Mouse (Mus musculus): ENCODE measurements at regions not wholly inside any gene's neighbourhood (a gene's known extent, or its start where the extent isn't known, plus 50 kb on each side); places are given as distances from the start of the nearest gene placed in this dataset.
A peak's percentile ranks its signal among the peaks of the same experiment; 100 is the strongest.

DNA sequence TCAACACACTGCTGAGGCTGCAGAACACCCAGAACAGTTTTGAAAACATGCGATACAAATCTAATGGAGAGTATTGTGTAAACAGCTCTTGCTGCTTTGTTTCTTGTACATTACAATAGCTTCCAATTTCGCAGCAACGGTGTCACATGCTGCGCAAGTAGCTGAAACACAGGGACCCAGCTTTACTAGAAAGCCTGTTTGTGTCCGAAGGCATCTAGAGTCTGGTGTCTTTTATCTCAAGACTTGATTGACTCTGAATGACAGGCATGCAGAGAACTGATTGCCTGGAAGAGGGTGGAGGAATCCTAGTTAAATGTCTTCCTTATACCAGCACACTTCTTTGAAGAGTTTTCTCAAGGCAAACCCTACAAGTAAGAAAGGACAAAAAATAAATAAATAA lies 66.1 kb upstream of the Fgf10 start:
- no peak for DNase-seq (ENCODE audit: low read depth)

DNA sequence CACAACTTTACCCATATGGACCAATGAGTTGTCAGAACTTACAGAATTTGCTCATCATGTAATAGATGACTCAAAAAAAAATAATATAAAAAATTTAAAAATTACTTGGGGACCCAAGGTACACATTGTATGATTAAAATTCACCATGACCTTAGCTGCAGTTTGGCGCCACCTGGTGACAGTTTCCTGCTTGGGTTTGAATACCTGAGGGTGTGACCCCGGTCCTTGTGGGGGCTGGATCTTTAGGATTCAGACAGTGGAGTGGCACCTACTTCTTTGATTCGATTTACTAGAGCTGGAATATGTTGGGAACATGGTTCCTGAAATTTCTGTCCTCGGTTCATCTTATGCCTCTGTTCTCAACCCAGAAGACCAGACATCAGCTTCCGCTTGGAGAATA lies 72.7 kb upstream of the Fgf10 start:
- DNase-seq (ENCODE audit: low read depth): no peak

DNA sequence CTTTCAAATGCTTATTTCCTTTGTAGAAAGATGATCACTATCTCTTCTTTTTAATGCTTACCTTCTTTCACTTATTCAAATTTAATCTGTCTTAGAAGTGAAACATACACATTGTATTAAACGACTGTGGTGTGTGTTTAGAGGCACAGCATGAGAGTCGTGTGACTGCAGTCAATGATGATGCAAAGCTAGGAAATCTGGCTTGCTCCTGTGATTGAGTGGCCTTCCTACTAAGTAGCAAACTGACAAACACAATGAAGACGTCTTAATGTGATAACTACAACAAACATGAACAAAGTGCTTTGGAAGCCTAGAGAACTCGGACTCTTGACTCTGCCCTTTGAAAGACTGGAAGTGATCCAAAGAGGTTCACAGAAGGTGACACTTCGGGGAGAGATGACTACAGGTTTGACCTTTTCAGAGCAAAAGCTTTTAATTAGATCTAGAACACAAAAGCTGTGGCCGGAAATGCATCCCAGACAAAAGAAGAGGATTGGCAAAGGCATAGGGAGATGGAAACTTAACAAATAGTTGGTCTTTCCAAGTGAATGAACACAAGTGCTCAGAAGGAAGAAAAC lies 73.3 kb upstream of the Fgf10 start:
- DNase-seq (ENCODE audit: low read depth): no peak

DNA sequence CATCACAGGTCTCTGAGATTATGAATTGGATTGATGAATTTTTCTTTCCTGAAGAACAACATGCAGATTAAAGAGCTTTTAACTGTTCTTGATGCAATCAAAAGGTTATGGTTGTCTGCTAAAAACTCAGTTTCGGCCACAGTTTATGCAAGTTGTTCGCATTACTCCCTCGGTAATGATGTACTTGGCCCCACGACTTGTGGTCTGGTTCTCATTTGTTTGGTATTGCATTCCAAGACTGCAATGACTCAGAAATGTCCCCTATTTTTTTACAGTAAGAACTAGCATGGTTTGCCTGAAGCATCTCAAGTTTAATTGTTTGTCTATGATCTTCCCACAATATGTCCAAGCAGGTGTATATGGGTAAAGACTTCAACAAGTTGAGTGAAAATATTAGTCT lies 77.5 kb upstream of the Fgf10 start:
- DNase-seq (ENCODE audit: low read depth): peak; percentile 24

DNA sequence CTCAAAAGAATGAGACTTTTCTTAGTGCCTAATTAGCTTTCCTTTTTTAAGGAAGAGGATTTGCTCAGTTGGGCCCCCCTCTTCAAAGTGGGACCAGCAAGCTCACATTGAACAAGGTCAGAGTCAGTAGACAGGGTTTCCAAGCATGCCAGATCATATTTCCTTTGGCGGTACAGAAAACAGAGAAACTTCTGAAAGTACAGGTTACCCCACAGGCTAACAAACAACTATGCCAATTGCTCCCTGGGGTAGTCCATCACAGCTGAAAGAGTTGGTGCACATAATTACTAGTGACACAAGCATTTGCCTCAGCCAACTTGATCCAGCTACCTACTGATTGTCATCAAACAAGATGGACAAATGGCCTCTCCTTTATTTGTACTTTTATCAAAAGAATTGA lies 97.0 kb upstream of the Fgf10 start:
- no peak for DNase-seq (ENCODE audit: low read depth)

DNA sequence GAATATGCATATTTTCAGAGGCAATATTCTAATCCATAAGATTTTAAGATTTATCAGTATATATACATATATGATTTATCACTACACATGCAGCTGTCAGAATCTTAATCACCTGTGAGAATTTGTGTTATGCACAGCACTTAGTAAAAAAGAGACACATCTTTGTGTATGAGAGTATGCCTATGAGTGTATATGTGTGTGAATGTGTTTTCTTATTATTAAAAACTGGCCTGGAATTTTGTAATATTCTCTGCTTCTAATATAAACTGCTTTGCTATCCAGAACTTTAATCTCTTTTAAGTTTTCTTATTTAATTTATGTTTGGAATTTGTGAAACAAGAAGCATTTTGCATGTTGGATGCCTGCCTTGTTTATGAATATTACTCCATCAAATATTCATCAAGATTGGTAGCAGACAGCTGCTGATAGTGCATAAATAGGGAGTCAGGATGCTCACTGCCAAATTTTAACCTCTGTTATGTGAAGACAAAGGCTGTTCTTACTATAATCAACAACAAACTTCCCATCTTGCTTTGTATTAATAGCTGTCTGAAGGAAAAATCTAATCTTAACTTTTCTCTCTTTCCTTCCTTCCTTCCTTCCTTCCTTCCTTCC lies 104.3 kb upstream of the Fgf10 start:
- no peak for DNase-seq (ENCODE audit: low read depth)

DNA sequence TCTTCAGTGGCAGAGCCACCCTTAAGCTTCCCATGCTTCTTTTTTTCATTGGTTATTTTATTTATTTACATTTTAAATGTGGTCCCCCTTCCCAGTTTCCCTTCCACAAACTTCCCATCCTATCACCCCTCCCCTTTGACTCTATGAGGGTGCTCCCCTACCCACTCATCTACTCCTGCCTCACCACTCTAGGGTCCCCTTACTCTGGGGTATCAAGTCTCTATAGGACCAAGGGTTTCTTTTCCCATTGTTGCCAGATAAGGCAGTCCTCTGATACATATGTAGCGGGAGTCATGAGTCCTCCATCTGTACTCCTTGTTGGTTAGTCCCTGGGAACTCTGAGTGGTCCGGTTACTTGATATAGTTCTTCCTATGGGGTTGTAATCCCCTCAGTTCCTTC lies 110.6 kb upstream of the Fgf10 start:
- DNase-seq (ENCODE audit: low read depth): no peak

DNA sequence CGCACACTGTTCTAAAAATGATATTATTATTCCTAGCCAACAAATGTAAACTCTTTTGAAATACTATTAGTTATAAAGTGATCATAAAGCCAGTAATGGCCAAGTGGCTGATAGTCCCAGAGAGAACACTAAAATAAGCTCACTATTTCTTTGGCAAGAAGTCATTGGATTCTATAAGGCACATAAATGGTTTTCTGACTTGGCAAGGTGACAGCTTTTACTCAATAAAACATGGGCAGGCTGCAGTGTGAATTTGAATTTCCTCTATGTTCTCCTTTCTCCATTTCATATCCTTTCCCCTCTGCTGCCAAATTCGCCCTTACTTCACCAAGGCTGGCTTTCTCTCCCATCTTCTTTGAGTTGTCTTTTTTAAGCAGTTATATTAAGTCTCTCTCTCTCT lies 117.6 kb upstream of the Fgf10 start:
- no peak for DNase-seq (ENCODE audit: low read depth)

DNA sequence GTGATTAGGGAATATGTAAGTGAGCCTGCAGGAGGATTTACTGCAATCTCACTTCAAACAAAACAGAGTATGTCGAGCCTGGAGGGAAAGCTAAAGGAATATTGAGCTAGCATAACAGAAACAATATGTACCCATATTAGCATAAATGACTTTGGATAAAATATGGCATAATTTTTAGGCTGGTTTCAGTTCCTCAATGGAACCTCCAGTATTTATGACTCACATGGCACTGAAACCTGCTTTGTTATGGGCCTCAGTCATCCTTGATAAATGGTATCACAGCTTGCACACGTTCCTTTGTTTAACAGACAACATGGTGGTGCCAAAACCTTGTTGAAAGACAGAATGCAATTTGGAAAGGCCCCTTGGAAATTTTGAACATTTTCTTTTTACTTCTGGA lies 130.8 kb upstream of the Fgf10 start:
- no peak for DNase-seq (ENCODE audit: low read depth)

DNA sequence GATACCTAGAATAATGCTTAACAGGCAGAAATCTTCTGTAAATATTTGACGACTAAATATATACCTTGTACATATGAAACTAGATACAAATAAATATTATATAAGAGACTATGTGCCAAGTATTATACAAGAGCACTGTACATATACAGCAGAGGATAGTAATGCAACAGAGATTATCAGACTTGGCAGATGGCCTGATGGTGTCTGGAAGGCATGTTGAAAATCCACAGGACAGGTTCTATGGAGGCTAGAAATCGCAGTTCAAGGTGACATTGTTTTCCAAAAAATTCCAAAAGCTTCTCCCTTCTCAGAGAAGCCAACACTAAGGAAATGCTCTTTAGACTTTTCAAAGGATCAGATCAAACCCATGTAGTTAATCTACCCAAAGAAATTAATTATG lies 126.9 kb upstream of the Mrps30 start:
- no peak for DNase-seq (ENCODE audit: low read depth)

DNA sequence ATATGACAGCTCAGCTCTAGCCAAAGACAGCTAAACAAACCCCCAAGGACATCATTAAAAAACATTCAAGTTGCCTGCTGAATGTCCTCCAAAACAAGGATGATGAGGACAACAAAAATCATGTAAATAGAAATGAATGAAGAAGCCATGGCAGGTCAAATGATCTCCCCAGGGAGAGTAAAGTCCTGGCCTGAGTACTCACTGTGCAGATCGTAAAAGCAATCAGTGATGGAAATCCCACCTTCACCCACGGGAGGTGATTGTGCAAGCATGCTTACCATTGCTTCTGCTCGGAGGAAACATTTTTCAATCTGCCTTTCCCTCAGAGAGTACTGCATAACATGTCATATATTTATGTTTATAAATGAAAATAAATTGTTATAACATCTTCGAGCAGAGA lies 119.1 kb upstream of the Mrps30 start:
- DNase-seq (ENCODE audit: low read depth): no peak

DNA sequence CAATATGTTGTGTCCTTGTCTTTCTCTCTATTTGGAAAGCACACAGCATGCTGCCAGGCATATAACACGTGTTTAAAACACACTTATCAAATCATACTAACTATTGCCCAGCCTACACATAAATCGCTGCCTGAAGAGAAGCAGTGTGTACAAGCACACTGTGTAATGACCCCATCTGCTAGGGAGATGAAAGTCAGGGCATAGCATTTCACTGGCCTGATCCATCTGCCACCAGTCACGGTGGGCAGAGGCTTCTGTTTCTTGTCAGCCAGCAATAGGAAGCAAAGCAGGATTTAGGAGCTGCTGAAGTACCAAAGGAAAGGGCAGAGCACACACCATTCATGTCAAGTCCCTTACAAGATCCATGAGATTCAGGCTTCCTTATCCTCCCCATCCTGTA lies 103.6 kb upstream of the Mrps30 start:
- no peak for DNase-seq (ENCODE audit: low read depth)

DNA sequence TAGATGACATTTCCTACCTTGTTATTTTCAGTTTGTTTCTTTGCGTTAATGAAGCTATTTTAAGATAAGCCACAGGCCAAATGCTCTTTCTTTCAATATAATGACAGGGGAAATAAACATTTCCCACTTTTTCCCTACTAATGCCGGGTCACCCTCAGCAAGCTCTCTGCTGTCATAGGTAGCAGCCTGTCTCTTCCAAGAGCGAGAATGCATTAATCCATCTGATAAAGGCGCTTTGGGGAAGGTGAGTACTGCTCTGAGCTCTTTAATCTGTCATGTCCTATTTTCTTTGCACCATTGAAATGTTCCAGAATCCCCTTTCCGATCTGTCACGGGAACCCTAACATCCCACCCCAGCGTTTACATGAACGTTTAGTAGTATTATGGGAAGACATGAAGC lies 96.0 kb upstream of the Mrps30 start:
- no peak for DNase-seq (ENCODE audit: low read depth)

DNA sequence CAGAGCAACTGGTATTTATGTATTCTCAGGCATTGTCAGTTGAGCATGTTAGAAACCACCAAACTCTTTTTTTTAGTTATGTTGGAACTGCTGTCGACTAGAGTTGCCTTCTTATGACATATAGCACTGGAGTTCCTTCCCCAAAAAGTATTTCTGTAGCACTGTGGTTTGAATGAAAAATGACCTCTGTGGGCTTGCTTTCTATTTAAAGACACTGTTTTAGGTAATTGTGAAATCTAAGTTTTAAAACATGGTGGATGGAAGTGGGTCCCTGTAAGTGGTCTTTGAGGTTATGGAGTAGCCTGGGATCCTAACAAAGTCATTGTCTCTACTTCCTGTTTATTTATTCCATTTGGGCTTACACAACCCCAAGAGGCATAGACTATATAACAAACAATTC lies 93.2 kb upstream of the Mrps30 start:
- DNase-seq (ENCODE audit: low read depth): no peak

DNA sequence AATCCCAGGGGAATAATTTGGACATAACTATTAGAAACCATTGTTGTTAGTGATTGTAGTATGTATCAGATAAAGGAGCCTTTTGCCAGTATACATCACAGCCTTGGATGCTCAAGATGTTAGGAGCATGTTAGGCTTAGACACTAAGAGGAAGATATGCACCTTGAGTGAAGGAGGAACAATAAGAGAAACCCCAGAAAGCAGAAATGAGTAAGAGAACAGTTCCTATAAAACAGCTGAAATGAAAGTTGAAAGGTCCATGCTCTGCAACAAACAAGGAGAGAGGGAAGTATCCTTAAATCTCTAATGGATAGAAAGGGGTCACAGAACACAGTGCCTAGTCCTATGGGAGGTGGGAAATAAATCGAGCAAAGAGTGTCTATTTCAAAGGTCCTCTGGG lies 91.4 kb upstream of the Mrps30 start:
- DNase-seq (ENCODE audit: low read depth): no peak

DNA sequence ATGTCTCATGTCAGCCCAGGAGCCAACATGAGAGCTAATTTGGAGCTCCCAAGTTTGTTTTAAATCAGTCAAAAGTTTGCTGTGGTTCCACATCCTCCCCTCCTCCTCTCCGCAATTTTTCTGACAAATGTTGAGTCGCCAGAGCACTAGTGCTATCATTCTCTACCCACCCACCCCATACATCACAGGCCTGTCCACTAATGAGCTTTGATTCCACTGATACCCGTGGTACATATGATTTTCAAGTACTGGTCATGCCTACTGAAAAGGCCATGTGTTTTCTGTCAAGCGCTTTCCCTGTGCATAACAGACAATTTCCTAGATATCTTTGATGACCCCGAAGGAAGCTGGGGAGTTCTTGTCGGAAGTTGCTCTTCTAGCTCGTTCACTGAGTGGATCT lies 85.5 kb upstream of the Mrps30 start:
- DNase-seq (ENCODE audit: low read depth): no peak

DNA sequence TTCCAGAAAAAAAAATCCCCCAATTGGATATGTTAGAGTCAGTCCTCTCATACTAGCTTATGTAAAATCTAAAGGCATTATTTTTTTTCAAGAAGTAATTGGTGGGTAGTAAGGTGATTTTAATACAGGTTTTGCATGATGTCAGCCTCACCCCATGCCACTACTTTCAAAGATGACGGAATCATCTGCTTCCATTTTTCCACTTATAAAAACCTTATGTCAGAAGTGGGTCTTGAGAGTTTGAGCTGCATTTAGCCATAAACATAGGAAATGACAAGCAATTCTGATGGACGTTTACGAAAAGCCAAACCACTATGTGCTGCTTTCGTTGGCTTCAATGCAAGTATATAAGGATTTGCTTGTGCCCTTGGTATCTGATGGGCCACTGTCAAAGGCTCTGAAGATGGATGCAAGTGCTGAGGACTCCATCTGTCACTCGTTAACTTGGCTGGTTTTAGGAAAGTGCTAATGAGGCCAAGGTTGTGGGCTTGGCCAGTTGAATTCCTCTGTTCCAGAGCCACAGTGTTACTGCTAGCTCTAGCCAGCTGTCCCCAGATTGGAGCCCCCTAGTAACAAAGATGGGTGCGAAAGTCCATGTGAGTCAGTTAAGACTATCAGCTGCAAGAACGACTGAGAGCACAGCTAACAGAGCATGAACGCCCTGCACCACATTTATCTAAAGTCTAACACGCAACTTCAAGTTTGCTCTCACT lies 72.8 kb upstream of the Mrps30 start:
- no peak for DNase-seq (ENCODE audit: low read depth)

DNA sequence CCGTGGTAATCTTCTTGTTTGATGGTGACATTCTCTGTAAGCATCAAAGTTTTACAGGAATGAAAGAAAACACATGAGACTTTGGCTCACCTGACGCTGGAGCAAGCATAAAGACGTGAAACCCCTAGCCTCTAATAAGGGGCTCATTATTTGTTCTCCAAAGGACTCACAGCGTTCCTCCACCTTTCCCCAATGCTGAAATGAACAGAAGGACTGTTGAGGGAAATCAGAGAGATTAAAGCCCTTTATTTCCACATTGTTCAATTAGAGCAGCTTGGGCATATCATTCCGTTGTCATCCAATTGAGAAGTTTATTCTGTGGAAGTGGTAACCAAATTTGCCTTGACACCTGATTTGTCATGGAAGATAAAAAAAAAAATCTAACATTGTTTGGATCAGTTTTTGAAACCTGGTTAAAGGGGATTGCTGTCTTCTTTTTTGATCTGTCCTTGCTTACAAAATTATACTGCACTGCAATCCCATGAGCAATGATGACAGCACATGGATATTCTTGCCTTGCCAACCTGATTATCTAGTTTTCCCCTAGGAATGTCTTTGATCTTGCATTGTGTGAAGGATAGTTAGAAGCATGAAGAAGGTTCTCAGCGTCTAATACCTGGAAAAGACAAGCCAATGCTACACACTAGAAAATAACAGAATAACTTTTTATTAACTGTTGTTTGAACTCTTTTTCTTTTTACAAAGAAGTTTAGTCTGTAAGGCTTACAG lies 62.1 kb upstream of the Mrps30 start:
- no peak for DNase-seq (ENCODE audit: low read depth)

DNA sequence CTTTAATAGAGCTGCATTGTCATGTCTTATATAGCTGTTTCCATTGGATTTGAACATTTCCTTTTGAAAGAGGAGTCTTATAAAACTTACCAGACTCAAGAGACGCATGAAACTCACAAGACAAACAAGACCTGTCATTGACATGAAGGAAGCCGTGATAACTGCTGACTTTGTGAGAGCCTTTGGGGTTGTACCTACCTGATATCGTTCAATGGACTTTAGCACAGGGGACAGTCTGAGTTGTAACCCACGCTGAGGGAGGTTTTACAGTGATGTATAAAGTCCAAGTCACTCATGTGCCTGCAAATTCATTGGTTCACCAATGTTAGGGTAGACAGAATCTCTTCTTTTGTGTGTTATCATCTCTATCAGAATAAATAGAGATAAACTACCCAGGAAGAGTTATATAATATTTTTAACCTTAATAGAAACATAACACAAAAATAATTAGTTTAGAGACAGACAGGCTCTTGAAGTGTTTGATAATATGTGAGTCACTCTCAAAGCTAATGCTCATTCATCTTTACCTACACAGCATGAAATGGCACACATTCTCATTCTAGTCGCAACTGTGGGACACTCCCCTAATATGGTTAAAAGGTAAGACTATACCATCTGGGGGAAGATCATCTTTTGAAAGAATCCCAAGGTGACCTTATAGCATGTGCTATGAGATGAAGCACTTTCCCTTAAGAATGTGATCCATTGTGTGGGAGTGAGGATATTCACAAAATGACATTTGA lies 54.4 kb upstream of the Mrps30 start:
- DNase-seq (ENCODE audit: low read depth): no peak
